Mouse (Mus musculus) embryonic fibroblast, embryonic 13.5 days (primary cell): ENCODE data around the gene Dnmt1. TPM values are rescaled to one million over a fixed set of nuclear protein-coding genes. Genes with fewer than 3 reads are reported as not detected.

Experiments used
- H3K27ac ChIP-seq: 2 replicates; pipeline ENCODE4 v1.5.1; 2012; ENCODE audit warnings: low read length, control low read depth, inconsistent platforms; ENCODE audit not compliant: insufficient read depth
- H3K4me1 ChIP-seq: 2 replicates; pipeline ENCODE4 v1.6.1; 2011; ENCODE audit warnings: low read length; ENCODE audit not compliant: control insufficient read depth, insufficient read depth
- H3K4me3 ChIP-seq: 2 replicates; pipeline ENCODE4 v1.5.1; 2011; ENCODE audit warnings: mild to moderate bottlenecking, control low read depth, low read length; ENCODE audit not compliant: insufficient read depth
- CTCF ChIP-seq: IDR thresholded peaks from 2 replicates; pipeline ENCODE4 v1.5.1; 2011; ENCODE audit warnings: mild to moderate bottlenecking, control low read depth, low read length, moderate library complexity, borderline replicate concordance; ENCODE audit not compliant: insufficient read depth
- POLR2A ChIP-seq: IDR thresholded peaks from 2 replicates; pipeline ENCODE4 v1.6.1; 2011; ENCODE audit warnings: low read depth, mild to moderate bottlenecking, control low read depth, low read length, moderate library complexity
- polyA plus RNA-seq: library from polyadenylated mRNA; stranded (reverse); fragments of >200 nt; gene quantifications from 2 replicates; pipeline ENCODE4 v1.2.4, GENCODE M21; 2011; ENCODE audit warnings: low read depth; ENCODE audit not compliant: missing spikeins, insufficient read length

The Dnmt1 gene
- polyA plus RNA-seq, 1 experiment: 59.0 TPM

DNA sequence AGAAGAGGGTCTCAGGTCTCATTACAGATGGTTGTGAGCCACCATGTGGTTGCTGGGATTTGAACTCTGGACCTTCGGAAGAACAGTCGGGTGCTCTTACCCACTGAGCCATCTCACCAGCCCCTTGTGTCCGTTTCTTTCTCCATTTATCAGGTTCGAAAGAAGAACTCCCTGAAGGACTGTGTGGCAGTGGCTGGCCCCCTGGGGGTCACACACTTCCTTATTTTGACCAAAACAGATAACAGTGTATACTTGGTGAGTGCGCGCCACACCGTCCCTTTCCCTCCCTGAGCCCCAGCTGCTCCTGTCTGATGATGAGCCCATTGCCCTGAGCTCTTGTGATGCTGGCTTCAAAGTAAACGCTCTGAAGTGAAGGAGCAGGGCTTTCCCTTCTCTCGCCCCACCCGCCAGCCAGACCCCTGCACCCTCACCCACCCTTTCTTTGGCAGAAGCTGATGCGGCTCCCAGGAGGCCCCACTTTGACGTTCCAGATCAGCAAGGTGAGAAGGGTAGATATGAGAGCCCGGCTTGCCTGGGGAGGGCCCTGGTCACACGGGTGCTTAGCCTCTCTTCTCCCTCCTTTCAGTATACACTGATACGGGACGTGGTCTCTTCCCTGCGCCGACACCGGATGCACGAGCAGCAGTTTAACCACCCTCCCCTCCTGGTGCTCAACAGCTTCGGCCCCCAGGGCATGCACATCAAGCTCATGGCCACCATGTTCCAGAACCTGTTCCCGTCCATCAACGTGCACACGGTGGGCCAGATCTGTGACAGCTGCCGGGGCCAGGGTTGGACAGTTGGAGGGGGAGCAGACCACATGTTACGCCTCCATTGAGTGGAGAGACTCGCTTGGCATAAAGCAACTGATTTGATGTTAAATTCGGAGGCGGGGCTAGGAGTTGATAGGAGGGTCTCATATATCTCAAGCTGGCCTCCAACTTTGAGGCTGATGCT, 70.2 kb downstream of the Dnmt1 start:
- Histone ChIP-seq H3K27ac (no peak overlapping the region), H3K4me3 (peak overlapping the region; percentile 87), H3K4me1 (peaks cover 10% of the 10 kb centered on the region)
- no peak for TF ChIP-seq CTCF
- TF ChIP-seq POLR2A: no peak

DNA sequence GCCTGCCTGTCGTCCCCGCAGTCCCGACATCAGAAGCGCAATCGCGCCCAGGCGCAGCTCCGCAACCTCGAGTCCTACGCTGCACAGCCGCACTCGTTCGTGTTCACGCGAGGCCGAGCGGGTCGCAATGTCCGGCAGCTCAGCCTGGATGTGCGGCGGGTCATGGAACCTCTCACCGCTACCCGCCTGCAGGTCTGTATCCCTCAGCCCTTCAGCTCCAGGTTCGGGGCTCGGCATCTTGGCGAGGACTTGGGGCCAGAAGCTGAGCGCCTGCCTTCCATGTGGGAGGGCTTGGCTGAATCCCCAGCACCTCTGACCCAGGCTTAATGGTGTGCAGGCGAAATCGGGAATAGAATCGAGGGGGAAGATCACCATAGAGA, 71.3 kb downstream of the Dnmt1 start:
- peaks cover 10% of the 10 kb centered on the region for H3K4me1 ChIP-seq
- no peak for TF ChIP-seq CTCF
- no peak for TF ChIP-seq POLR2A
- H3K27ac ChIP-seq: 0 out of 2 replicates have a peak overlapping the region, but pooled peaks have one; percentile 4
- peak overlapping the region; percentile 87 for H3K4me3 ChIP-seq

DNA sequence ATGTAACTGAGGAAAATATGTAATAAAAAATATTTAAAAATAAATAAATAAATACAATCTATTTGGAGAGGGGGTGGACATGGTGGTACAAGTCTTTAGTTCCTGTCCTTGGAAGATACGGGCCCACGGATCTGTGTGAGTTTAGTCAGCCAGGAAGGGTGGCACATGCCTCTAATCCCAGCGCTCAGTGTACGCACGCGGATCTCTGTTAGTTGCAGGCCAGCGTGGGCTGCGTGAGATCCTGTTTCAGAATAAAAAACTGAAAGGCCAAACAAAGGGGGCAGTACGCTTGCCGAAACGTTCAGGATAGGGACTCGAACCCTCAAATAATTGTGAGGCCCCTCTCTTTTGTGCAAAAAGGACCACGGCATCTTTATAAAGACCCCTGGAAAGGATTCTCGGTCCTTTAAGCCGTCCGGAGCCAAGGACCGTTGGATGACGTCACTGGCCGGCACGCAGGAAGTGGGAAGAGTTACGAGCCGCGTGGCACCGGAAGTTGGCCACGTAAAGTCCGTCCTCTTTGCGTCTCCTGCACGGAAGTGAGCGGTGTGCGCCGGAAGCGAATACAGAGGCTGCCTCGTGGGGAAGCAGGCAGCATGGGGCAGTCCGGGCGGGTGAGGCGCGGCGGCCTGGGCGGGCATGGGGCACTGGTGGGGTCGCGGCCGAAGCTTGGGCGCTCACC, 71.8 kb downstream of the Dnmt1 start, which contains the start of gene Ppan:
Gene Ppan (plus strand): TSS at position 472 of the 682 bp plus-strand sequence.
- TF ChIP-seq CTCF: no peak
- TF ChIP-seq POLR2A: peak; percentile 87
- H3K4me3 ChIP-seq: peak within 1 kb of the TSS; percentile 87
- peaks cover 10% of the 10 kb centered on the region for H3K4me1 ChIP-seq
- H3K27ac ChIP-seq: peak within 1 kb of the TSS; percentile 86

DNA sequence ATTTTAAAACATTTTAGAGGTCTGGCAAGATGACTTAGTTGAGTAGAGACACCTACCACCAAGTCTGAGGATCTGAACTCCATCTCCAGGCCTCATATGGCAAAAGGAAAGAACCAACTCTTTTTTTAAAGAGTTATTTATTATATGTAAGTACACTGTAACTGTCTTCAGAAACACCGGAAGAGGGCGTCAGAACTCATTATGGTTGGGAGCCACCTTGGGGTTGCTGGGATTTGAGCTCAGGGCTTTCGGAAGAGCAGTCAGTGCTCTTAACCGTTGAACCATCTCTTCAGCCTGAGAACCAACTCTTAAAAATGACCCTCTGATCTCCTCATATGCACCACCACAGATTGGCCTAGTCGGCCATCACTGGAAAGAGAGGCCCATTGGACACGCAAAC, 72.5 kb downstream of the Dnmt1 start:
- Histone ChIP-seq H3K4me1 (peaks cover 10% of the 10 kb centered on the region), H3K27ac (no peak overlapping the region), H3K4me3 (no peak overlapping the region)
- TF ChIP-seq POLR2A: no peak
- TF ChIP-seq CTCF: no peak

DNA sequence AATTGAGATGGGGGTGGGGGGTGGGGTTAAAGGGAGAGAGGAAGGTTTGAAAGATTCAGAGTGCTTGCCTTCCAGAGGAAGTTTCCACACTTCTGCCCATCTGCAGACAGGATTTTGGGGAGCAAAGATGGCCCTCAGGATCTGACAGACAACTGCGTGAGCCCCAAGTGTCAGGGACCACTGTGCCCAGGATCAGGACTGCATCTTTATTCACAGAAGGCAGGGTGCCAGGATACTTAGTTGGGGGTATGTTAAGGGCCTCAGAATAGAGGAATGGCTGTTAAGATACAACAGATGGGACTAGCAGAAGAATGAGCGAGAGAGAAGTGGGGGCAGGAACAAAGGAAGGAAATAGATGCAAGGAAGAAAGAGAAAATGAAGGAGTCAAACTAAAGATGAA, 73.1 kb downstream of the Dnmt1 start:
- TF ChIP-seq POLR2A (no peak), CTCF (no peak)
- peaks cover 10% of the 10 kb centered on the region for H3K4me1 ChIP-seq
- H3K4me3 ChIP-seq: no peak overlapping the region
- H3K27ac ChIP-seq: no peak overlapping the region

DNA sequence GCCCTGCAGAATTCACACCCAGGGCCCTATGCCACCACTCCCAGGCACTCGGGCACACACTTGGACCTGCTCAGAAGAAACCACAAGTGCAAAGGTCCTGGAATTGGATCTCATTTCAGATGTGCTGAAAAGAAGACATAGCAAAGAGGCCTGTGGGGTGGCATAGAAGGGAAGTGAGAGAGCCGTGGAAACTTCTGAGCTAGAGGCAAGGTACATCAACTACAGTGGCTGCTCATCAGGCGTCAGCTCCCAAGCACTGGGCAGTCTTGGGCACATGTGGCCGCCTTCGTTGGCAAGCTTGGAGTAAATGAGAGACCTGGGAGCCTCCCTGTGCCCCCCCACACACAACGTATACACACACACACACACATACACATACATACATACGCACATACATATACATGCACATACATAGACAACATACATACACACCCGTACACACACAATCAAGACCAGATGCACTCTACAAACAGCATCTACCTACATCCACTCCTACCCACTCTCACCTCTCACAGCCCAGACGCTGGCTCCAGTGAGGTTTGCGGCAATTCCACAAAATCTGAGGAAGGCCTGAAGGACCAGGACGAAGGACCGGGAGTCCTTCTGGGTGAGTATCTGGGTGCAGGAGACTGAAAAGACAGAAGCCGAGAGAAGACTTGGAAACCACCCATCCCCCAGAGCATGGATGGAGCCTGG, 80.4 kb downstream of the Dnmt1 start, which contains the start of gene Angptl6:
Gene Angptl6 (minus strand): TSS at position 631 of the 696 bp plus-strand sequence.
- H3K4me1 ChIP-seq: peaks cover 2% of the 10 kb centered on the region; the same call in 1 of the 2 replicates
- TF ChIP-seq POLR2A (no peak; the same call in 1 of the 2 replicates), CTCF (no peak)
- peak within 1 kb of the TSS; percentile 29 for H3K4me3 ChIP-seq
- H3K27ac ChIP-seq: peak within 1 kb of the TSS; percentile 60

DNA sequence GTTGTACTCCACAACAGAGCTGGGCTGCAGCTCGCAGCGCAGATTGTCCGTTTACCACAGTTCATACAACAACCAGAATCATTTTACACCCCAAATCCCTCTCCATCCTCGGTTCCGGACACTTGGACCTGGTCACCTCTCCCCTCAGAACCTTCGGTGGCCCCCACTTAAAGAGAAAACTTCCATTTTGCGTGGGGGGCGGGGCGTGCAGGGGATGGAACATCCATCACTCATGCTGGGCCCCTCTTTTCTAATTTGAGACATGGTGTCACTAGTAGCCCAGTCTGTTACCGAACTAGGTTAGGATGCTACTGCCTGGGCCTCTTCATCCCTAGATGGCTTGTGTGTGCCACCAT, 81.0 kb downstream of the Dnmt1 start:
- Histone ChIP-seq H3K4me1 (peaks cover 2% of the 10 kb centered on the region; the same call in 1 of the 2 replicates), H3K4me3 (peak overlapping the region; percentile 29), H3K27ac (peak overlapping the region; percentile 60)
- TF ChIP-seq CTCF (no peak), POLR2A (no peak)

DNA sequence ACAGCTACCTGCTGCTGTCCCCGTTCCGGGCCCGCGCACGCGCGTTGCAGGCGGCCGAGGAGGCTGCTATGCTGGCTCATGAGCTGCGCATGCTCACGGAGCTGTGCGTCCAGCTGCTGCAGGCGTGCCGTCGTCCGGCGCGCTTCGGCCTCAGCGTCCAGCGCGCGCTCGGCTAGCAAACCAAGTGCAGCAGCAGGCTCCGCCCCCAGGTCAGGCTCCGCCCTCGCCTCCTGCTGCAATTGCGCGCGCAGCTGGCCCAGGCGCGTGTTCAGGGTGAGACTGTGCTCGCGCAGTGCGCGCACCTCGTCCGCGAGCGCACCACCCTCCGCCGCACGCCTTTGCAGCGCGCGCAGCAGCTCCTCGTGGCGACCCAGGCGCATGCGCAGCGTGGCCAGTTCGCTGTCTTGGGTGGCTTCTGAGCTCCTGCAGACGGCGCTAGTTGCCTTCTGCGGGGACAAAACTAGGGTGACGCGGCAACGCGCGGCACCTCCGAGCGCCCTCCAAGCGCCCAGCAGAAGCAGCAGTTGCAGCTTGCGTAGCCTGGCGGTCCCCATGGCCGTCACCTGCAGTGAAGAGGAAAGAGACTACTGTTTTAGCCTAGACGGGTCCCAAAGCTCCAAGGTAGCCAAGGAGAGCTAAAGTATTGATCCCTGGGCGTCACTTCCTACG, 81.5 kb downstream of the Dnmt1 start:
- peak overlapping the region; percentile 97 for H3K27ac ChIP-seq
- peak overlapping the region; percentile 29 for H3K4me3 ChIP-seq
- TF ChIP-seq CTCF: peak; percentile 75
- TF ChIP-seq POLR2A: peak; percentile 88
- peaks cover 2% of the 10 kb centered on the region; the same call in 1 of the 2 replicates for H3K4me1 ChIP-seq
